Mouse (Mus musculus) cerebellum, postnatal 4 days (tissue): ENCODE measurements at regions not wholly inside any gene's neighbourhood (a gene's known extent, or its start where the extent isn't known, plus 50 kb on each side); places are given as distances from the start of the nearest gene placed in this dataset.
A peak's percentile ranks its signal among the peaks of the same experiment; 100 is the strongest.
"Not testable (repeated sequence)": the region's sequence is repeated elsewhere in the genome, so short reads cannot be mapped to it uniquely, and the experiment has no call there.

Experiments used
- DNase-seq, 2 experiments: peaks; one replicate each; pipeline ENCODE4 v3.0.0; 2022; ENCODE audit warnings: low spot score in 2 of 2, mixed read lengths in 1 of 2

DNA sequence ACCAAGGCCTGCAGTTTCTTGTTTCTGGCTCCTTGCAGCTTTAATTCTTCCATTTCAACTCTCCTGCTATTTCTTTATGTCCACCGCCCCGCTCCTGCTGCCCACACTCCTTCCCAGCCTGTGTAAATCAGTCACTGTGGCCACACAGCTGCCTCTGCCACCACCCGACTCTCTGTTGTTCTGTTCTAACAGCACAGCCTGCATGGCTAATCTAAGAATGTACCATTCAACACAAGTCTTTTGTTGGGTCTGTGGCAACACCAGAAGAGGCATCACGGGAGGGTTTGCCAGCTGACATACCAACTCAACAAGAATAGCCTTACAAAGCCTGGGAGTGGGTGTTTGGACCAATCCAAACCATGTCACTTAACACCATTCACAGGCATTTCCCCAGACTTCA, 264.9 kb upstream of the Pum3 start:
- DNase-seq, result no peak

DNA sequence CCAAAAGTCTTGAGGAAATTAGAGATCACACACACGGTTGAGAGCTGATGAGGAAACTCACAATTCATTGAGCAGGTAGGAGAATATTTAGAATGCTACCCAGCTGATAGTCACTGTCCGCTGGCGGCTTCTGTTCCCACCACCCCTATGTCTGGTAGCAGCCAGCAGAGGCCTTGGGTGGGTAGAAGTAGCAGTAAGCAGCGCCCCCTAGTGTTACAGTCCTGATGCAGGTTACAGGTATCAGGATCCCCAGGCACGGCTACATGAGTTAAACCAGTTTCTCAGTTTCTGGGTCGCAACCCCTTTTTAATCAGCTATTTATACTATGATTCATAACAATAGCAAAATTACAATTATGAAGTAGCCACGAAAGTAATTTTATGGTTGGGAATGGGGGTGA, 264.1 kb upstream of the Pum3 start:
- DNase-seq, result no peak

DNA sequence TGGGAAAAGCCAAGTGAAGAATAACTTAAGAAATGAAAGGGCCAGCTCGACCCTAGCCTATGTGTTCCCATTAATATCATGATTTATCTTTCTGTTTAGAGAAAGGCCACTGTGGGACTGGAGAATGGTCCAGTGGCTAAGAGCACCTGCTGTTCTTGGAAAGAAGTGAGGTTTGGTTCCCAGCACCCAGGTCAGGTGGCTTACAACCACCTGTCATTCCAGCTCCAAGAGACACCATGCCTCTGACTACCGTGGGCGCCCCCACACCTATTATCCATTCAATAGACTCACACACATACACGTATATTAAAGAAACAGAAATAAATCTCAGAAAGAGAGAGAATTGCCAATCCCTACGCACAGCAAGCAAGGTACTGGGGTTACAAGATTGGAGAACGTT, 263.3 kb upstream of the Pum3 start:
- no peak for DNase-seq

DNA sequence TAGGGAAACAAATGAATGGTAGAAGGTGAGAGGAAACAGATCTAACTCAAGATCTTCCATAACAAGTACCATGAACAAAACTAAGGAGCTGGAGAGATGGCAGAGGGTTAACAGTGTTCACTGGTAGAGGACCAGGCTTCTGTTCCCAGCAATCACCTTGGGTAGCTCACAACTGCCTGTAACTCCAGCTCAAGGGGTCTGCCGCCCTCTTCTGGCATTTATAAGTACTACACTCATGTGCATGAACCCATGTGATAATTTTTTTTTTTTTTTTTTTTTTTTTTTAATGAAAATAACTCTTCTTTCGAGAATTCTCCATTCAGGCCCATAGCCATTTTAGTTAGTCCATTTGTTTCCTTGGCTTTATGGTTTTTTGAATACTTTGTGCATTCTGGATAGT, 253.8 kb upstream of the Pum3 start:
- no peak for DNase-seq

DNA sequence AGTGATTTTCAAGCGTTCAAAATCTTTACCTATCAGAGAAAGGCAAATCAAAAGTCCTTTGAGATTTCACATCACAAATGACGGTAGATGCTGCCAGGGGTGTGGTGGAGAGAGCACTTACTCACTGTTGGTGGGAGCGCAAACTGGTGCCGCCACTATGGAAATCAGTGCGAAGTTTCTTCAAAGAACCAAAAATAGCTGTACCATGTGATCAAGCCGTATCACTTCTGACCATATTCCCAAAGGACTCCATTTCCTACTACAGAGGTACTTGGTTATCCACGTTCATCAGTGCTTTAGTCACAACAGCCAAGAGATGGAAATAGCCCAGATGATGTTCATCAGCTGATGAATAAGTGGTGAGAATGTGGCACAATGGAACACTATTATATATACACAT, 249.8 kb upstream of the Pum3 start:
- no peak for DNase-seq

DNA sequence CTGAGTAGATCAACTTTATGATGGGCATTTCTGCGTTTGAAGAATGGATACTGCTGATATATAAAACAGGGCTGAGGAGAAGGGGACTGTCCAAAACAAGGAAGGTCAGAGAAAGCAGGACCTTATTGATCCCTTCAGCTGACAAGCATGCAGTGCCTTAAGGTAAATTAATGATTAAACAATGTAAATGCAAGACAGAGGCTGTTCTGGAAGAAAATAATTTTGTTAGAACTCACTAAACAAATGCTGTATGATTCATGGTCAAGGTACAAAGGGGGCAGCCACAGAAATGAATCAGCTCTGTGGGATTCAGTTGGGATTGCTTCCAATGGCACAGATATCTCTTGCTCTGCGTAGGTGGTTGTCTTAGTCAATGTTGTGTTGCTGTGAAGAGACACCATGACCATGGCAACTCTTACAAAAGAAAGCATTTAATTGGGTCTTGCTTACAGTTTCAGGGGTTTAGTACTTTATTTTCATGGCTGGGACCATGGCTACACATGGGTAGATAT, 243.1 kb upstream of the Pum3 start:
- no peak for DNase-seq

DNA sequence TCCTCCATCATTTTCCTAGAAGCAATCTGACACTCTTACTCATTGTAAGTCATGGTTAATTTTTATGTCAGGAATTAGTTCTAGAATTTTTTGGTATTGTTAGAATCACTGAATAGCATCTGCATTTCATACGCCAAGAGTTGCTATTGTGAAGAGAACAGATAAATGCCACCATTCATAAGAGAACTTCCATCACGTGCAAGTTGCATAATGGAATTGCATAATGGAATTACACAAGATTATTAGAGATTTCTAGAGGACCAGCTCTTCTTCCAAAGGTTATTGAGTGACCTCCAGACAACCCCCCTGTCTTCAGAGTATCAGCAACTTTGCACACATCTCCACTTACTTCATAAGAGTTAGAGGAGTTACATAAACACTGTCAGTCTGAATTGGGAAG, 233.7 kb upstream of the Pum3 start:
- no peak for DNase-seq

DNA sequence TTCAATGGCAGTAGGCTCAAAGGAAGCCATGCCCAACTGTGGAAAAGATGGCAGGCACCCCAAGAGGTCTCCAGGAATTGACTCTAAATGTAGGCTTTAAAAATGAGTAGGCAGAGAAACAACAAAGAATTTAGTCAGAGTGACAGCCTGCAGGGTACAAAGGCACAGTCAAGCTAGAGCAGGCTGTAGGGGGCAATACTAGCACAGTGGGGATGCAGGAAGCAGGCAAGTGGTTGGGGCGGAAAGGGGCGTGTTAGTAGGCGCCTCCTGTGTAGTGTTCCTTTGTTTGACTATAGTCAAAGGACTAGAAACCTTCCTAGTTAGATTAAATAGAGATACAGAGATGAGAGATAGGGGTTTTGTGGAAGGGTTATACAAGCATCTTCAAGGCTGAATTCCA, 211.4 kb upstream of the Pum3 start:
- DNase-seq, result no peak

DNA sequence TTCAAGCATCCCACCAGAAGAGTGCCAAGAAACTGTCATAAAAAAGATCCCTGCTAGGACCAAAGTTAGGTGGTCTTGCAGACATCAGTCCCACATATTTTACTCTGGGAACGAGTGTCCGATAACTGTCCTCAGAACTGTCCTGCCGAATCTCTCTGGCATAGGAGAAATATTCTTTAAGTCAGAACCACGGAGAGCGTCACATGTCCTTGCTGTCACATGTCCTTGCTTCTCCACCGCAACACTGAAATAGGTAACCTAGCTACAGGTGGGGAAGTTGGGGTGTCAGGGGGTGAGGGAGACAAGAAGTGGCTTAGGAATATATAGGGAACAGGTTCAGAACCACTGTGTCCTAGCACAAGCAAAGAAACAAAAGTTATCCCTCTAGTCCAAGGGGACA, 203.5 kb upstream of the Pum3 start:
- no peak for DNase-seq

DNA sequence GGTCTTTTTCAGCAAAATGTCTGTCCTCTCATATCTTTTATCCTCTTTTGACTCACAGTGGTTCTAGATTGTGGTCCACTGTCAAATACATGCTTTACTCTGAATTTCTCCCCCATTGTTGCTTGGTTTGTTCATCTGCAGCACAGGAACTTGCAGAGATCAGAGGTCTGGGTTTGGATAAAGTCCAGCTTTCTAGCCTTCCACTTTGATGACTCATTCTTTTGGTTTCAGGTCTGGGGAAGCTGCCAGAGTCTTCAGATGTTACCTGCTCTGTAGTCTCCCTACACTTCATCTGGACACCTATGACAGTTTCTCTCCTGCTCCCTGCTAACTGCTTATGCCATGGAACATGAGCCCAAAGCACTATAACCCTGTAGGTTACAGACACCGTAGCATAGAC, 198.0 kb upstream of the Pum3 start:
- DNase-seq, result no peak

DNA sequence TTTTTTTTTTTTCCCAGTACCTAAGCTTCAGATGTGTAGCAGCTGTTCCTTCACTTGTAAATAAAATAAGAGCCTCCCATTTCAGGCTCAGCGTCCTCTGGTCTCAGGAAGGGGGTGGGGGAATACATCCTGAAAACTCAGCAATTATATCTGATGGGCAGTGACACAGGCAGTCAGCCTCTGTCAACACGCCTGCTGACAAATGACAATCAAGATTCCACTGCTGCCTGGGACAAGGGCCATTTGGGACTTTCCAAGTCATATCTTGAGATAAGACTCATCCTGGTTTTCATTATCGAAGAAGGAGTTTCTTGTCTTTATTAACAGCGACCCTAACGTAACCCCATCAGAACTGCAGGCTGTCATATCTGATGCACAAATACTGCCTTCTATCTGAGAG, 187.9 kb upstream of the Pum3 start:
- DNase-seq, result no peak

DNA sequence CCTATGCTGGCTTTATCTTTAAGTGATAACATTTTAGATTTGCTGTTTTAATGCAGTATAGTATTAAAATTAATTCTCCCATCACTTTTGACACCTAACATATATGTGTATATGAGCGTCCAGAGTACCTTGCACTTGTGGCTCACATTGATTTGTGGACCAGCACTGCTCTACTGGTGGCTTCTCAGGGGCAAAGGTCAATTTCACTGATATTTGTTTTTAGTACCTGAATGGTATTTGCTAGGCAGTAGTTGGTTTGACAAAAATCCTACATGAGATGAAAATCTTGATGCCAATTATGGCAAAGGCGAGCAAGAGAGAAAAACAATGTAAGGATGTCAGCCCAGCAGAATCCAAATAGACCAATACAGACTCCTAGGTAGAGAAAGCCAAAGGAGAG, 177.3 kb upstream of the Pum3 start:
- DNase-seq, result no peak

DNA sequence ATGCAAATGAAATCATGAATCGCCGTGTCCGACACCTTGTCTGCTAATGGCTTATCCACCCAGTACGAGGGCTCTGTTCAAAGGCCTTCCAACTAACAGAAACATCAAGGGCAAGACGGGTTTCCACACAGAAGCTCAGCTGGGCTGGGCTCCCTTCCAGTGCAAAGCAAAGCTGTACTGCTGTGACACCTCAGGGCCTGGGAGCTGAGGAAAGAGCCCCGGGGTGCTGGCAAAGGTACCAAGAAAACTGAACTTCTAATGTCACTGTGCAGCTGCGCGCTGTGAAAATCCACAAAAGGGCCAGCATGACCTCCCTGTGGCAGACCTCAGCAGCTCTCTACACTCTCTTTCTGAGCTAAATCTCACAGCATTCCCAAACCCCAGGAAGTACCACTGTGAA, 173.7 kb upstream of the Pum3 start:
- peak in 1 of 2 experiments; percentile 6 for DNase-seq

DNA sequence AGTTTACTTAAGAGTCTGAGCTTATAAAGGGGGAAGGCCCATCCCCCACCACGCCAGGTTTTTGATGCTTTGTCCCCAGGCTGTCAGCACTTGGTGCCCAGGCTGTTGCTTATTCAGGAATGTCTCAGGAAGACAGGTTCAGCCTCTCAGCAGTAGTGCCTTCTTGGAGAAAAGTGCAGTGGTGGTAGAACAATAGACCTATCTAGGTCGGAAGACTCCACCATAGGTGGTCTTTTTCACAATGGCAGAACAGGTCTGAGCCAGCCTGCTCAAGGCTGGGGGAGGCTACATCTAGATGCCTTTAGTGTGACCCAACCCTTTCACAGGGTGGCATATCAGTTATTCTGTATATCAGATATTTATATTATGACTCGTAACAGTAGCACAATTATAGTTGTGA, 171.9 kb upstream of the Pum3 start:
- no peak for DNase-seq

DNA sequence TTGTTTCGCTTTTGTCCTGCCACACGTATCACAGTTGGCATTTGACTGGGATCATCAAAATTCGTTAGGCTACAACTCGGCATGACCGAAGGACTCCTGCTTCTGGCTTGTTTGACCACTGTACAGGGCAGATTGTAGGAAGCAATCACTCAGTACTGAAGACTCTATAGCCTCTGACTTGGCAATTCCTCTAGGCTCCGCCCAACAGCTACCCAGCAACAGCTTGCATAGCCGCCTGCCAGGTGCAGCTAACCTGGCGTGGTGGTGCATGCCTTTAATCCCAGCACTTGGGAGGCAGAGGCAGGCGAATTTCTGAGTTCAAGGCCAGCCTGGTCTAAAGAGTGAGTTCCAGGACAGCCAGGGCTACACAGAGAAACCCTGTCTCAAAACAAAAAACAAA, 170.8 kb upstream of the Pum3 start:
- DNase-seq, result not testable (repeated sequence)

DNA sequence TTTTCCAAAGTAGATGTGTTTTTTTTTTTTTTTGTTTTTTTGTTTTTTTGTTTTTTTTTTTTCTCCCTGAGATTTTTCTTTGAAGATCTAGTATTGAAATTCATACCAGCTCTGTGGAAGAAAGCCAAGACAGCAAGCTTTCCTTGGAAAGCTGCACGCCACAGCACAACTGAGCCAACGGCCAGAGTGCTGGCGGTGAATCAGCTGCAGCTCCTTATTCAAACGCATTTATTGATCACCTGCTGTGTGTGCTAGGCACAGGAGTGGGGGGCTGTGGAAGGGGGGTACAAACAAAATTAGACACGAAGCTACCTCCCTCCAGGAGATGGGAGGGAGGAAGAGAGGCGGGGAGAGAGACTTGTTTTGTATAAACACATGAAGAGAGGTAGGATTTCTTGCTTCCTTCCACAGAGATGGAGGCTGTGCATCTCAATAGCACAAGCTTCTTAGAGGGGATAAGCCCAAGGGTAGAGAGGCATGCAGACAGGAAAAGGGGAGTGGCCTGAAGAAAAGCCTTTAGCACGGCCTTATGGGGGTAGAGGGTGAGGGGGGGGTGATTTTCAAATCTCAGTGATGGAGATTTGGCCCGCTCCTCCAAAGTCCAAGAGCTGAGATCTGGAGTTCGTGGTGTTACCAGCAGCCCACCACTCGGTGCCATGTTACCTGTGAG, 170.1 kb upstream of the Pum3 start:
- peak in 1 of 2 experiments; percentile 51 for DNase-seq

DNA sequence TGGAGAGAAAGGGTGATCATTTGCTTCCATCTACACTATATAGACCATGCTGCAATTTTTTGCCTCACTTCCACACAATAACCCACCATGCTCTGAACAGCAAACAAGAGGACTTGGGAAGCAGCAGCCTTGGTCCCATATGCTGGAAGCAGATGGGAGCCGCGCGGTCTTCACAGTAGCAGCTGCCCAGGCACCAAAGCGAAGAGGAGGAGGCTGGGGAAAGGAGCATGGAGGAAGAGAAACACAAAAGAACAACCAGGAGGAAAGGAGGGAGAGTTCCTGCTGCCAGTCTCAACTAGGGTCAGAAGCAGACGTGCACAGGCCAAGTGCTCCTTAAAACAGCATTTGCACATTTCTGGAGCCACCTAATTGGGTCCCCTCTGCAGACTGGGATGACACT, 168.7 kb upstream of the Pum3 start:
- peak in 1 of 2 experiments; percentile 41 for DNase-seq

DNA sequence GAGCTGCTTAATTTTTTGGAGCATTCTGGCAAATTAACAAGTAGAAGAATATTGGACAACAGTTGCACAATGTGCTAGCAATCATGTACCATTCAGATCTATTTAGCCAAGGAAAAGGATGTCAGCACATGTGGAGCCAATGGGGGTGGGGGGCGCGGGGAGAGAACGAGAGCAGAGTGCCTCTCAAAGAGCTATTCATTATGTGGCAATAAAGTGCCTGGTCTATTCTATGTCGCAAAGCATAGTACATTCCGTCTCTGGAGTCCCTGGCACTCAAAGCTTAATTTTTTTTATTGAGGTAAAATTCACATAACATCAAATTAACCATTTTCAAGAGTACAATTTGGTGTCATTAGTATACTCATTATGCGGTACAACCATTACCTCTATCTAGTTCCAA, 155.9 kb upstream of the Pum3 start:
- DNase-seq, result no peak

DNA sequence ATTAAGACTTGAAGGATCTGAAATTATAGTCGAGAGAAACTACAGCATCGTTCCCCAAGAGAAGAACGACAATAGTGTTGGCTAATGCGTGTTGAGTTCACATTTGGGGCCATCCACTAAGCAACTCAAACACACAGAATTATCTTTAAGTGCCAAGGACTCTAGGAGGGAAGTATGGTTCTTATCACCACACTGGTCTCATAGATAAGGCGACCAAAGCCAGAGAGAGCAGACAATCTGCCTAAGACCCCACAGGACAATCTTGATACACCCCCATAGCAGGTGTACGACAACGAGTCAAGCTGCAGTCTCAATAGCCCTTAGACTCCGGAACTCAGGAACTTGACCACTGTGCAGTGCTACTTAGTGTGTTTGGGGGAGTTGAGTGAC, 152.5 kb upstream of the Pum3 start:
- DNase-seq, result no peak

DNA sequence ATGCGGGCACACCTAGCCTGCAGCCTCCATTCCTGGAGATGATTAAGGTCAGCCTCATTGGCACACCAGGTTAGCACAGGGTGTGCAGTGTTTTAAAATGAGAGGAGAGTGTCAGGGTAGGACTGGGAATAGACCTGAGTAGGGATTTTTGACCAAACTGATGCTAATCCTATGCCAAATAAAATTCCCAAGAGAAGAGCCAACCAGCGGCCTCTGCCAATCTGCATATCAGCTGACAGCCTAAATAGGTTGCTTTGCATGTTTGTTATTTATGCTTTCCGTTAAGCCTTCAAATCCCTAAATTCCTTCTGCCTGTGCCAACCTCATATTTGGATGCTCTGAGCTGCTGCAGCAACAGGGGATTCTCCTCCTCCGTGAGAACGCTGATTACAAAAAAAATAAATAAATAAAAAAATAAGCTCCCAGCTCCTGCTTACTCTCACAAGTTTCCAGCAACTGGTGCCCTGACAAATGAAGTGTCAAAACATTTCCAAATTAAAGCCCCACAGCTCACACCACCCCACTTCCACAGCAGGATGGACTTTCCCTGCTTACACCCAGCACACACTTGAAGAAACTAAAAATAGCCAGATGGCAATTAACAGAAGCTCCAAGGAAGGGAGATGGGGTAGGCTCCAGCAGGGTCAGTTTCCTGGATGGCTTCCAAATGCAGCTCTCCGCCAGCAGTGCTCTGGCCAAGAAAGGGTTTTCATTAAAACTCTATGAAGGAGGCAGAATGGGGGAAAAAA, 151.9 kb upstream of the Pum3 start:
- DNase-seq, result peak in 1 of 2 experiments; percentile 70

DNA sequence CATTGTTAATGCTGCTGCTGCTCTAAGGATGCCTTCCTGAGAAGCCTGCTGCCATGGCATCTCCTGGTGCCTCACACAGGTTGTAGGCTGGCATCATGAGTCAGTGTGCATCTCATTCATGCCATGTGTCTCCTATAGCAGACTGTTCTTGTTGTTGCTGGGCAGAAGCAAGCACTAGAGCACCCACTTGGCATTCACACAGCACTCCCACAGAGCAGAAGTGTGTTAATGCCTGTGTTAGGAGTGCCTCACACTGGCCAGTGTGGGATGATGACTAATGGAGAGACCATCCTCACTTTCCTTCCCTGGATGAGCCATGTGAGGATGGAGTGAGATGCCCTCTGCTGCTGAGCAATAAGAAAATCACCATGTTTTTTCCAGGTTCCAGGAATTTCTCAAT, 146.9 kb upstream of the Pum3 start:
- DNase-seq, result peak in 1 of 2 experiments; percentile 8

DNA sequence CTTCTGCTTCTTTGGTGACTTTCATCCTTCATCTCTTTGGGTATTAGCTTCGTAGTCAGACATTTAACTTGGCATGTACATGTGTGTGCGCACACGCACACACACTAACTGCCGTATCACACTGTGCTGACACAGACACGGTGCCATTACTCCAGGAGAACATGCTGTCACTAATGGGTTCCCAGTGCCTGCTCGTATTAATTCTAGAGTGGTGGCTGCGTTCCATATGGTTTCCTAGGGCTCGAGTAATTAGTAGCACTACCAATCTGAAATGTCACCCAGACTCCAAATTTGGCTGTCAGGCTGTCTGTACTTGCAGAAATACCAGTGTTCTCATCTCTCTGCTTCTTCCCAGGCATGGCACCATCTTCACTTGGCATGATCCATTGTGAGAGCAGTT, 137.3 kb upstream of the Pum3 start:
- DNase-seq, result no peak

DNA sequence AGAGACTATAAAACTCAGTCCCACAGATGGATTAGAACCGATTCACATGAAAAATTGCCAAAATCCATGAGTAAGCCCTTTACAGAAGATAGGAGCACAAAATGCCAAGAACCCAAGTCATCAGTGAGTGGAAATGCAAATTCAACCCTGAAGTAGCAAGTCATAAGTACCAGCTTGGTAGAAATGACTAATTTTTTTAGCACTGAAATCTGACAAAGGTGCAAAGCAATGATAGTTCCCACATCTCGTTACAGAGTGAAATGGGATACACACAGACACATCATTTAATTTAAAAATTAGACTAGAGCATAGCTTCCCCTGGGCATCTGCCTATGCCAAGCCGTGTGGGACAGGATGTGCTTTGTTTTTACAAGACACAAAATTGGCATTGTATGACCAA, 136.4 kb upstream of the Pum3 start:
- no peak for DNase-seq

DNA sequence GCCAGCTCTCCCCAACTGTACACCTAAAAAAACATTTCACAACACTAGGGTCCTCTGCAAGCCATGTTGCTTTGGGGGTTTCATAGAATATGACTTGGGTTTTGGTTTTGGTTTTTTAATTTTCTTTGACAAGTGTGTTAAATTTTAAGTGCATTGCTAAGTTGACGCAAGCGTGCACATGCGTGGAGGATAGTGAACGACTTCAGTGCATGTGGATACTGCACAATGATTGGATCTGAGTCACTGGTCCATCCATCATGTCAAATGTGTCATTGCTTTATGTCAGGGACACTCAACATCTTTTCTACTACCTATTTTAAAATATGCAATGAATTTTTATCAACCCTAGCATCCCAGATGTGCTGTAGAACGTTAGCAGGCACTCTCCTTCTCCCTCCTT, 134.5 kb upstream of the Pum3 start:
- DNase-seq, result no peak
